Mouse (Mus musculus) adrenal gland, adult 8-10 months (tissue): ENCODE measurements at regions not wholly inside any gene's neighbourhood (a gene's known extent, or its start where the extent isn't known, plus 50 kb on each side); places are given as distances from the start of the nearest gene placed in this dataset.
A peak's percentile ranks its signal among the peaks of the same experiment; 100 is the strongest.

Experiments used
- DNase-seq: peaks from one replicate; pipeline ENCODE4 v3.0.0; 2022

DNA sequence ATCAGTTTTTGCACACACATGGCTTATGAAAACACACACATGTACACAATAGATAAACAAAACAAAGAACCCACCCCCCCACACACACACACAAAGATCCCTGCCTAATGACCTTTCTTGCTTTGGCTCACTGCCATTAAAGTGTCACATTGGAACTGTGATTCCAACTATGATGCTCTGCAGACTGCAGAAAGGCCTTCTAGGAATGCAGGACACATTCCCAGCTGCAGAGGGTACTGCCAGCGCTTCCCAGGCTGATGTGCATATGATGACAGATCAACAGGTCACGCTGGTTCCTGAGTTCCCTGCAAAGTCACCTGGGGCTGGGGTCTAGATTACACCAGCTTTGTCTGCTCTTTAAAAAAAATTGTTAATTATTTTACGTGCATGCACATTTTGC lies 68.1 kb upstream of the Ppm1j start:
- no peak for DNase-seq

DNA sequence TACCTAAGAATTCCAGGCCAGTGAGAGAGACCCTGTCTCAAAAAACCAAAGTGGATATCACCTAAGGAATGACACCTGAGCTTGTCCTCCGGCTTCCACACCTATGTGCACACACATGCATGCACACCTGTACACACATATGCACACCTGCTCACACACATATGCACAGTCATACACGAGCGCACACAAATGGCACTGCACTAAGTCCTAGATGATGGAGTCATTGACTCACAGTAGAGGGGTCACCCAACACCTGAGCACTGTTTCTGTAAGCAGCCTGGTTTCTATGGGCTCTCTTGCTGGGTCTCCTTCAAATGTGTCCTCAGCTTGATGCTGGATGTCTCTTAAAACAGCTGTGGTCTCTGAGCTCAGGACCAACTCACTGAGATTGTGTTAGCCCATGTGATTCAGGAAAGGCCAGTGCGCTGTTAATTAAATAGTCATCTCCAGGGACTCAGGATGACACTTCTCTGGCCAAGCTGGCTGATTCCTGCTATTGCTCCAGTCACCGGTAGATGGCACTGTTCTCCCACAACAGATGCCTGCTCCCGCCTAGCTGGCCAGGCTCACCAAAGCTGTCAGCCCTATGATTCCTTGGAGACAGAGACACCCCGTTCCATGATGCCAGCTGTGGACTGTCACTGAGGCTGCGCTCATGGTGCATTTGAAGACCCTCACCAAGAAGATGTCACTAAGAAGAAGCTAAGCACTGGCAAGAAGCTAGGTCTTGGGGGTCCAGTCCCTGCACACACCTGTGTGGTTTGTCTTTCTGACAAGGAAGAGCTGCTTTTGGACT lies 66.8 kb upstream of the Ppm1j start:
- peak; percentile 49 for DNase-seq

DNA sequence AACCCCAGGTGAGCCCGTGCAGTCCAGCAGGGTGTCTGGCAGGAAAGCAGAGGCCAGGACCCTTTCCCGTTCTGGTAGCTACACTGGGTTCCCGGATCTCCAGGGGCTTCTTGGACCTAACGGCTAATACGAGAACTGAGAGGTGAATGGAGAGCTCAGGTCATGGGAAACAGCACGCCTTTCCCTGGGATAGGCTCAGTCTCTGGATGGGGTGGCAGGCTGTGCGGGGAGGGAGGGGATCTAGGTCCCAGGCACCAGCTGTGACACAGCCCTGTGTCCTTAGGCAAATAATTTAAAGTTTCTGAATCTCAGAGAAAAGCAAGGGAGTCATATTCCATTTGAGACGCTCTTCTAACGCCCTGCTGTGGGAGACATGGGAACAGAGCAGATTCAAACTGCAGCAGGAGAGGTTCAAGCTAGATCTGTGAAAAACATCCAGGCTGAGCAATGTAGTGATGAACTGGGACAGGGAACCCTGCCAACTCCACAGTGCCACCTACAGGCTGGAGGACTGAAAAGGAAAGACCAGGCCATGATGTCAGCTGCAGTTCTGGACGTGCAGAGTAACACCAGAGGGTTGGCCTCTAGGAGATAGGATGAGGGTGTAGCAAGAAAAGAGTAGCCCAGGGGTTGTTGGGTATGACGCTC lies 66.1 kb upstream of the Ppm1j start:
- DNase-seq = no peak
